Mouse (Mus musculus) spleen, postnatal 4 days (tissue): ENCODE measurements around the gene Tmem222.

ENCODE experiments used
- DNase-seq, 2 experiments: peaks; one replicate each; pipeline ENCODE4 v3.0.0; 2022; ENCODE audit warnings: low spot score in 2 of 2

Gene Tmem222

DNA sequence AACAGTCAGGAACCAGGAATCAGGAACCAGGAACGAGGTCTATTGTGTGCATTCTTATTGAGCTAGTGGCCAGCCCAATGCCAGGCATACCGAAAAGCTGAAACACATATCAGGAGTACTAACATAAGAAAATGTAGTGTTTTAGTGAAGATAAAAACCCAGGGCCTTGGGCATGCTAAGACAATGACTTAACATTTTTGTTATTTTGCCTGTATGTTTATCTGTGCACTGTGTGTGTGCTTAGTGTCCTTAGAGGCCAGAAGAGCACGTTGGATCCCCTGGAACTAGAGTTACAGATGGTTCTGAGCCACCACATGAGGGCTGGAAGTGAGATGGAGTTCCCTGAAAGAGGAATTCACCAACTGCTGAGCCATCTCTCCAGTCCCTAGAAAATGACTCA is 7.7 kb upstream of the Tmem222 start:
- no peak for DNase-seq

DNA sequence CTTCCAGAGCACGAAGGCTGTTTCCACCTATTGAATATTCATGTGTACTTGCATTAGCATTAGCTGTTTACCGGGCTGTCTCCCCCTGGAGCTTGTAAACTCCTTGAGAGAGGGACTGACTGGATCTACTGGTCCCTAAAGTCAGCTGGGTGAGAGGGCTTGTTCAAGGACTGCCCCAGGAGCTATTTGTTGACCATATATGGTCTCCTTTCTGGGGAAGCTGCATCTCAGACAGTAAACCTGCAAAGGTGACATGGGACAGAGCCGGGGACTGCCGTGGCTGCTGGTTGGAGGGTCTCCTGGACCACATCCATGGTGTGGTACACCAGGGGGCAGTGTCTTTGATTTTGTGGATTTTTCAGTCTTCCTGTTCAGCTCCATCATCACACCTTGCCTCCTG is 5.1 kb upstream of the Tmem222 start:
- no peak for DNase-seq

DNA sequence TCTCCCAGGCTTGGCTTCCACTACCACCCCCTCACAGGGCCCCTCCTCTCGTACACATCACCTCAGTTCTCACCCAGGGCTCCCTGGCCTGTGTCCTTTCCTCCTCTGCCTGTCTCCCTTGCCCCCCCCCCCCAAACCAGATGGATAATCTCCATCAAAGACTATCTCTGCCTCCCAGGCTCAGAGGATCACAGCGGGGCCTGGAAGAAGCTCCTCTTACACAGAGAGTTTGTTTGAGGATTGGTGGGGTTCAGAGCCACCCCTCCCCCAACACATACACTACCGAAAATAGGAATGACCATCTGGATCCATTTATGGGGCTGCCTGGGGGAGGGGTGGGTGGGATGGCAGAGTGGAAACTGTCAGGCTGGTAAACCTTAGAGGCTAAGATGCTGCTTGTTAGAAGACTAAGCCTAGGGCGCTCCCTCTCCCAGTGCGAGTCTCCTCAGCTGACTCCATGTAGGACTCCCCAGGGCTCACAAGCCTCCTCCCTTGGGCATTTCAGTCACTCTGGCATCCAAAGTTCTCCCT is 4.4 kb upstream of the Tmem222 start:
- DNase-seq = no peak

DNA sequence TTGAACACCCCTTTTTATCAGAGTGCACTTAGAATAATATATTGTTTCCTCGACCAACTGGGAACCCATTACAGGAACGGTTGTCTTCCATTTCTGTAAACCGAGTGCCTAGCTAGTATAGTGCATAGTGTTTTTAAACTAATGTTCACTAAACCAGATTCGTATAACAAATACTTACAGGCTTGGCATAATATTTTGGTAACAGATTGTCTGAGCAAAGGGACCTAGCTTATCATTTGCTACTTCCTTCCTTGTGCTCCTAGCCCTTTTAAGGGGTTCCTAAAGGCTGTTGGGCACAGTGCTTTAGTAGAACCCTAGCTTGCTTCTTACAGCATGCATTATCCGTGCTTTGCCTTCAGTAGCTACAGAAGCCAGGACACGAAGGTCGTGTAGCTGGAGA is 3.9 kb upstream of the Tmem222 start:
- no peak for DNase-seq

DNA sequence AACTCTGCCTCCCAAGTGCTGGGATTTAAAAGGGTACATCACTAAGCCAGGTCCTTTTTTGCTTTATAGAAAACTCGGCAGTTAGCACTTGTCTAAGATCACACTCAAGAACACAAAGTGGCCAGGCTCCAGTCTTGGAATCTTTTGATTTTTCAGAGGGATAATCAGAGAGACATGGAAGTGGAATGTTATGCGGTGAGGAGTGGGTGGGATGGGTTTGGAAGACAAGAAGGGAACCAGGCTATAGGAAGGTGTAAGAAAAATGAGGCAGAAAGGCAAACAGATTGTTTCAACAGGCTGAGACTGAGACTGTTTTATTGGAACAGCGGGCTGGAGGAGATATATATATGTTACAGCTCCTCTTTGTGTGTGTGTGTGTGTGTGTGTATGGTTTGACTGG is 890 bp upstream of the Tmem222 start:
- no peak for DNase-seq

DNA sequence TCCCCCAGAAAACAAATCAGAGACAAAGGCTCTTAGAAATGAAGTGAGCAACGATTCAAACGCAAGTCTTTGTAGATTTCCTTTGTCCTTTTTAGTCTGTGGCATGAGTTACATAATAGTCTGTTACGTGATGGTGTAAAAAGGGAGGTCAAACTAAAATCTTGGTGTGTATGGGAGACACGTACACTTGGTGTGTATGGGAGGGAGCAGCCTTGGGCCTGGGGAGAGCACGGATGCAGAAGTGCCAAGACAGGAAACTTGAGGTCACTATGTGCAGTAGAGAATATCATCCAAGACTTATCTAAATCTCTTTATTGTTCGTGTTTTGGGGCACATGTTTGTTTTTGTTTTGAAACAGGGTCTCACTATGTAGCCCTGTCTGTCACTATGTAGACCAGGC is 475 bp upstream of the Tmem222 start:
- no peak for DNase-seq

DNA sequence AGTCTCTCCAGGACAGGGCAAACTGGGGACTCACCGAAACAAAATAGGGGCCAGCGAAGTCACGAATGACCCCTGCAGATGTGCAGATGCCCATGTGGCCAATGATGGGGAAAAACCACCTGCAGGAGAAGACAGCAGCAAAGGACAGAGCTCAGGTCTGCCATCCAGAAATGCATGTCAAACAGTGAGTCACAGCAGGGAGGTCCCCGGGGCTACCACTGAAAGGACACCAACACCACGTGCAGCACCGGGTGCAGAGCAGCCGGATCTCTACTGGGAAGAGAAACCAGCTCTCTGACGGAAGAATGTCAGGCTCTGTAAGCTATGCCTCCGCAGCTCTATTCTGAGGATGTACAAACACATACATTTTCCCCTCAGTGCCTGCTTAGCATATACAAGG is 6.7 kb downstream of the Tmem222 start:
- no peak for DNase-seq

DNA sequence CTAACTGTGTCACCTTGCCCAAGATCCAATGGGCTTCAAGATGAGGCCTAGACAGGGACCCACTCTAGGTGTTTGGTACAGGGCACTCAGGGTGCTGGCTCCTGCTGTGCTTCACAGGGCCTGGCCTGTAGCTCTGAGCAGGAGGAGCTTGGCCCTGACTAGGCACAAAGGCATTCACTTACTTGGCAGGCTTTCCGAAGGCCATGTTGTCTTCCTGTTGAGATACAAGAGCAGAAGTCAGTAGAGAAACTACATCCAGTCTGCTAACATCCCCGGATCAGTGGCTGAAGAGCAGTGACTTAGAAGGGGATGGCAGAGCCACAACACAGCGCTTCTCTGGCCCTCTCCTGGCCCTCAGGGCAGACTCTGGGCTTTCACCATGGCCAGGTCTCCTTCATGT is 8.0 kb downstream of the Tmem222 start:
- no peak for DNase-seq

DNA sequence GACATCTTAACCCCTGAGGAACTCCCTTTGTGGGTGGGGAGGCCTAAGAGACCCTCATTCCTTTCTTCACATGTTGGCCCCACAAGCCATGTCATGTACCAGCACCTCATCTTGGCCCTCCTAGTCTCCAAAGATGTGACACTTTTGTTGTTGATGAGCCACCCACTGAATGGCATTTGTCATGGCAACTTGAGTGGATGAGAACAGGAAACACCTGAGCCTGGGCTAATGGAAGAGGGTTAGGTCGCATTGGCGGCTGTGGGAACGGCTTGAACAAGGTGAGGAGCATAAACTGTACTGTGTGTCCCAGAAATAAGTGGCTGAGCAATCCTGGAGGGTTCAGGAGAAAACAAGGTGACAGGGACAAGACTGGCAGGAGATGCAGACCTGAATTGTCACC is 8.7 kb downstream of the Tmem222 start:
- DNase-seq = no peak

DNA sequence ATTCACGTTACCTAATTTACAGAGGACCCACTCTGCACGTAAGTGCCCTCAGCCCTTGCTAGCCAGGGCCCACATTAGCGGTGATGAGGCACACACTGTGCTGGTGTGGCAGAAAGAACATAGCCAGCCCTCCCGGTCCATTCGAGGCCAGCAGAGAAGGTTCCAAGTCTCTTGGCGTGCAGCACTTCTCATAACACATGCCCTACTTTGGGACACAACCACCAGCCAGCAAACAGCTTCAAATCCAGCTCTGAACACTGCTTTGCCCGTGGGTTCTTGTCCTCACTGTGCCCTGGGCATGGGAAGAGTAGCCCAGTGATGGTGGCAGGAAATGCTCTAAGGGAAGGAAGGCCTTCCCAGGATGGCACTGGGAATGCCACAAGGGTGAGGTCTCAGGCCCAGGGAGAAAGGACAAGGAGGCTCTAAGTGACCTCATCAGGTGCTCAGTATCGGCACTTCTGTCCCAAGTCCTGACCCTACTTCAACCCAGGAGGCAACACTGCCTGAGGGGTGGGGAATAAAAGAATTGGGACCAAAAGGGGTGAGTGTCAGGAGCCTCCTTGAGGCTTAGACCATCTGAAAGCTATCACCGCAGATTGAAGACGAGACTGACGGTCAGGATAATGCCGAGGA is 11.2 kb downstream of the Tmem222 start:
- DNase-seq = no peak

DNA sequence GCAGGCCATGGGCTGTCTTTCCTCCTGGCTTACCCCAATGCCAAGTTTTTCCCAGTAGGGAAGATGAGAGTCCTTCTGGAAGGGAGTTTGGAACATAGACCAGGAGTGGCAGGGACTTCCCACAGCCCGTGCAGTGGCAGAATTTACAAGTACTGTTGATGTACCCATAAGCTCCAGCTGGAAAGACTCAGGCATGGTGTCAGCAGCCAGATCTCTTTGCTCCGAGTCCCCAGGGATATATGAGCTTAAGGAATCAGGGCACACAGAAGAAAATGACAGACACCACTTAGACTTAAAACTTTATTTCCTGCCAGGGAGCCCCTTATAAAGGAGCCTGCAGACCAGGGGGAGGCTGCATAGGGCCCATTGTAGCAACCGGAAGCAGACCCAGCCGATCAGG is 11.8 kb downstream of the Tmem222 start:
- no peak for DNase-seq

DNA sequence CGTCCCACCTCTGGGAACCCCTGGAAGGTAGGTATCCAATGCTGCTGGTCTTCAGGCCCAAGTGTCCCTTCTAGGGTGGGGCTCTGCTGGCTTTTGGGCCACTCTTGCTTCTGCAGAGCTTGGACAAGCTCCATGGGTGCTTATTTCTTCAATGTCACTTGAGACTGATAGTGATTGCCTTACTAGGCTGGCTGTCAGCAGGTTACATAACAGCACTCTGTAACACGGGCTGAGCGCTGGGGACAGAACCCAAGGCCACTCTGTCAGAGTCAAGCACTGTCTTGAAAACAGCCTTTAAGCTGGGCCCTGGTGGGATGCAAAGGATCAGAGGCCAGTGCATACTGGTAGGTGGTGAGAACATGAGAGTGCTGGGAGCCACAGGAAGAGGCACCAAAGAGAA is 12.3 kb downstream of the Tmem222 start:
- DNase-seq = no peak

DNA sequence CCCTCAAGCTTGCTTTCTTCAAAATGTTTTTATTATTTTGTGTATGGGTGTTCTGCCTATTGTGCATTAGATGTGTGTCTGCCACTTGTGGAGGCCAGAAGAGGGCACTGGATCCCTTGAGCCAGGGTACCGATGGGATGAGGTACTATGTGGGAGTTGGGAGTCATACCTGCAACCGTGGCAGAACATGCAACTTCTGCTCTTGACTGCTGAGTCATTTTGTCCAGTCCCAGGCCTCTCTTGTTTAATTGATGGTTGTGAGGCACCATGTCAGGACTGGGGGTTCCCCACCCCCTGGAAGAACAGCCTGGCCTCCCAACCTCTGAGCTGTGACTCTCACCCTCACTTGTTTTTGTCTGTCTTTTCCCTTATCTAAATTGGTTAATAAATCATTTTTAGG is 13.0 kb downstream of the Tmem222 start:
- no peak for DNase-seq

DNA sequence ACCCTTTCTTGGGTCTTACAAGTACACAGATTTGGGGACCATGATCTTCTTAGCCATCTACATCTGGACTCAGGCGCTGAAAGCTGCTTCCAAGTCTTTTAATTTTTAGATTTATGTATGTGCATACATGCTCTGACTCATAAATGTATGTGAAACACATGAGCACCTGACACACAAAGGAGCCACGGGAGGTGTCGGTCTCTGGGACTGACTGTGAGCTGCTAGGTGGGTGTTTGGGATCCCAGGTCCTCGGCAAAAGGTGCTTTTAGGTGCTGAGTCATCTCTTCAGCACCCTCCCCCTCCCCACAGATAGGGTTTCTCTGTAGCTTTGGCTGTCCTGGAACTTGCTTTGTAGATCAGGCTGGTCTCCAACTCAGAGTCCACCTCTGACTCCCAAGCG is 13.8 kb downstream of the Tmem222 start:
- DNase-seq = no peak

DNA sequence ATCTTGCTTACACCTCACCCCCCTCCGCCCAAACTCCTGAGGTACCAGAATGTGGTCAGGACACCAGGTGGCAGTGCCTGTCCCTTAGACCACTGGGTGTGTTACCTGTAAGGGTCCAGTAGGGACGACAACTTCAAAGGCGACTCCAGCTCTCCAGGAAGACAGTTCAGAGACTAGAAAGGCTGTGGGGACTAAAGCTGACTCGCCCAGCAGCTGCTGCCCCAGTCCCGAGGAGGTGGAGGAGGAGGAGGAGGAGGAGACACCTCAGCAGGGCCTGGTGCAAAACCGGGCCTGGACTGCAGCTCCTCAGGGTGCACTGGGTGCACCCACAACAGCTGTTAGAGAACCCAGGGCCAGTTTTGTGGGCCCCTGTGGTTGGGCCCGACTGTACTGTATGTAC is 14.7 kb downstream of the Tmem222 start, which contains the start of gene Sytl1:
Sytl1 (minus strand) TSS at position 232 of the 400 bp plus-strand sequence.
- DNase-seq = peak in 1 of 2 experiments; percentile 66

DNA sequence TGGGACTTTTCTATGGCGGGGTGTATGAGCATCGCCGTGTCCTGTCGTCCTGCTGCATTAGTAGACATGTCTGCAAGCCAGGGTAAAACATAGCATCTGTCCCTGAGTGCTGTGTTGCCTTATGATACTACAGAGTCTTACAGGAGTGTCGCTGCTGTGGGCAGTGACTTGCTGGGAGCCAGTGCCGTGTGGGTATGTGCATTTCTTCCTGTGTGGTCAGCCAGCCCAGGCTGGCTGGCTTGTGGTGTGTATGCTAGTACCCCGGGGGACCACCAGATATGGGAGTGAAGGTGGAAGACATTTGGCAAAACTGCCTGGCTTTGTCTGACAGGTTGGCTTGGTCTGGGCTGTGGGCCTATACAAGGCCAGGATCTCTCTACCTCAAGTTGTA is 15.2 kb downstream of the Tmem222 start:
- no peak for DNase-seq

DNA sequence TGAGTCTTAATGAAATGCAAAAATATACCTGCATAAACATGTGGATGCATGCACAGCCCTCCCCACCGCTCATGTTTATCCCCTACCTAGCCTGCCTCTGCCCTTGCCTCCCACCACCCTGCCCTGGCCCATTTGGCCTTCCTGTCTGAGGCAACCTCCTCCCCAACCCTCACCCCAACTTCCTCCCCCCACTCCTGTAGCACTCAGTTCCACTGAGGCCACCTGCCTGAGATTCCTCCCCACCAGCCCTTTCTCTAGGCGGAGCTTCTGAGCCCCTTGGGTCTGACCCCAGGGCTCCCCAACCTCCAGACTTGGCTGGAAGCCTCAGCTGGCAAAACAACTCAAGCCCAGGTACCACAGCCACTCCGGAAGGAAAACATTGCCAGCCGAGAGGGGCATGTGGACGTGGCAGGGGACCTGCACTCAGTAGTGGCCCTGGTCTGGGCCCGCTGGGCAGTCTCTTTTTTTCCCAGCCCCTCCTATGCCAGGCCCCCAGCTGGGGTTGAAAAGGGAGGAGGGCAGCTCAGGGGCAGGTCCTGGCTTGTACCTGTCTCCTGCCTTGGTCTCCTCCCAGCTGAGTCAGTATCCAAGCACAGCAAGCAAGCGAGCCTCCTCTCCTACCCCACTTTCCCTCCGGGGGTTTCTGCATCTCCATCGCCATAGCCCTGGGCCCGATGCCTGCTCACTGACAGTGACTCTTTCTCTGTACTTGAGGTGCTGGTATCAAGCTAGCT is 15.8 kb downstream of the Tmem222 start:
- DNase-seq = peak in 1 of 2 experiments; percentile 67

DNA sequence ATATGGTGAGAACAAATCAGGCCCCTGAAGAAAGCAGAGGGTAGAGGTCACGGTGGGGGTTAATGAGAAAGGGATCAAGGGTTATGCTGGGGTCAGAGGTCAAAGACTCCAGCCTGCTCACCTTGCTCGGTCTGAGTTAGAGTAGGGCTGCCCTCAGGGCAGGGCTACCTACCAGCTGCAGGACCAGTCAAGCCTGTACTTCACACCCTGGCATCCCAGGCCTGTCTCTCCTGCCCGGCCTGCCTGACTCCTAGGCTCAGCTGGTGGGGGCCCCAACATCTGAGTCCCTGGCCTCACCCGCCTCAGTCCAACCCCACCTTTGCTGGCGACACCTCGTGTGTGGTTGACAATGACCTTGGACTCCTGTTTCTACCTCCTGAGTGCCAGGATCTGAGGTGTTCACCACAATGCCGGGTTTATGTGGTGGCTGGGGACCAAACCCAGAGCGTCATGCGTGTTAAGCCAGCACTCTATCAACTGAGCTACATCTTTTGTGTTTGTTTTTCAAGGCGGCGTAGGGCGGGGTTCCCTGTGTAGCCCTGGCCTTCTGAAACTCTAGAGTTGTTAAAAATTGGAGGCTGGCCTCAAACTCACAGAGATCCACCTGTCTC is 19.7 kb downstream of the Tmem222 start:
- DNase-seq = no peak

DNA sequence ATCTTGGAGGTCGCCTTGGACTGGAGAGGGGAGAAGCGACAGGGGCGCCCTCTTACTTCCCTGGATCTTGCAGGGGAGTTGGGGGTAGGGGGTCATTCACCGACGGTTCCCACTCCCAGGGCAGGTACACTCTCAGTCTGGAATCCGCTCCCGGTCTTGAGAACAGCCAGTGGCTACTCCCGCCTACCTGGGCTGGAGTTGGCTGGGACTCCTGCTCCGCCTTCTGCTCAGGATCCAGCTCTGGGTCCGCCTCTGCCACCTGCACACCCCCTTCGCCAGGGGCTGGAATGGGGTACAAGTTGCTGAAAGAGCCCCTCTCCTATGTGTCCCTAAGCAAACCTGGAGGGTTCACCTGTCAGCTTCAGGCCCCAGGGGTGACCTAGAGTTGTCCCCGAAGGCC is 20.4 kb downstream of the Tmem222 start:
- DNase-seq = no peak

DNA sequence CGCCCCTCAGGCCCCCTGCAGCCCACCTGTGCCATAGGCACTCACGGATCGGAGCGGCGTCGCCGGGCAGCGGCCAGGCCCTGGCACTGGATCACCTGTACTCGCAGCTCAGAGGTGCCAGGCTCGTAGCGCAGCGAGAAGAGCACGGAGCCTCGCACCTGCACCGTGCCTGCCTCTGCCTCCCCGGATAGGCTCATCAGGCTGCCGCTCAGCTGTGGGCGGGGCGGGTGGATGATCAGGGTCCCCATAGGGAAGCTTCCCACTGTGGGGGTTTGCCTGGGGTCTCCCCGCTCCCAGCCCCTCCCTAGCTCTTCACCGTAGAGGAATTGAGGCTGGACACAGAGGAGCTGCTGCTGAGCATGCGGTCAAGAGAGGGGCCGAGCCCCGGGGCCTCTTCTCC is 20.8 kb downstream of the Tmem222 start:
- no peak for DNase-seq

DNA sequence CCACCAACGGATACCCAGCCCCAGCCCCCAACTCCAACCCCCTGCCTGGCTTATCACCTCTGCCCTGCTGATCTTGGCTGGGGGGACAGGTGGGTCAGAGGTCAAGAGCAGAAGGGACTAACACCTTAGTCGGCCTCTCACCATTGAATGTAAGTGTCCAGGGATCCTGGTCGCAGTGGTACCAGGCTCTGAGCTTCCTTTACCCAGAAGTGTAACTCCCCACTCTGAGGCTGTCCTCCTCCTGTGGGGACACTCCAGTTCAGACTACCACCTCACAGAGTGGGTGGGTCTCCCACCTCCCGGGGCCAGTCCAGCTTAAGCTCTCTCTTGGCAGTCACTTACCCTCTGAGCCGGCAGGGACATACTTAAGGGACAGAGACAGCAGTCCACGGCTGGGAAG is 22.2 kb downstream of the Tmem222 start:
- no peak for DNase-seq

DNA sequence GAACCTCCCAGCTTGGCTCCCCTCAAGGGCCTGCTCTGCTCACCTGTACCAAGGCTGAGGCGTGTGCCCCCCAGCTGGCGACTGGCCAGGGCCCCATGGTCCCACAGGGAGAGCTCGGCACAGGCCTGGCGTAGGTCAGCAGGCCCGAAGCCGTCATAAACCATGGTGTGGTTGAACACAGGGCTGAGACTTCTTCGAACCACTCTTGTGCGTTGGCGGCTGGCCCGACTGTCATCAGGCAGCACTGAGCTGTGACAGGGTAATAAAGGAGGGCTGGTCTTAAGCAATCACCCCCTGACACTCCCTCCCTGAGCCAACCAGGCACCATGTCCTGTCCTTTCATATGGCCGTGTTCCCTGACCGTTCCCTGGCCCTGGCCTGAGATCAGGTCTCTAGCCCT is 24.2 kb downstream of the Tmem222 start:
- no peak for DNase-seq

DNA sequence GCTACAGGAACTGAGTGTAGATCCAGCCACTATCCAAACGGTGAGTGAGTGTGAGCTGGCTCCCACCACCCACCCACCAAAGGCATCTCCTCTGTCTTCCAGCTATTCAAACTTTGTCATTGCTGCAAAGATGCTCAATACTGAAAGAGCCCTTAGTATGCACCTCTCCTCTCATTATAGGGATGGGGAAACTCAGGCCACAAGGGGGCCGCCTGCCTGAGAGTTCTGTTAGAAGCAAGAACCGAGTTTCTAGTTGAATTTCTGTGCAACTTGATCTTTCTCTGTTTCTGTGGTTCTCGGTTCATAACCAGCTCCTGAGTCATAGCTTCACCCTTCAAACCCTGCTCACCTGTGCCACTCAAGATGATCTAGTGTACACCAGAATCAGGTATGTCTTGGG is 25.5 kb downstream of the Tmem222 start:
- DNase-seq = no peak
